Mouse (Mus musculus): Measurements from ENCODE around the gene Stard3. TPM values are rescaled to one million over a fixed set of nuclear protein-coding genes. Genes with fewer than 3 reads are reported as not detected.

Stard3 gene
- polyA plus RNA-seq (2016; fragmentation: Nextera tagmentation; extraction: Ambion mirVana), result 54.5 and 55.6 TPM in 2 replicates

DNA sequence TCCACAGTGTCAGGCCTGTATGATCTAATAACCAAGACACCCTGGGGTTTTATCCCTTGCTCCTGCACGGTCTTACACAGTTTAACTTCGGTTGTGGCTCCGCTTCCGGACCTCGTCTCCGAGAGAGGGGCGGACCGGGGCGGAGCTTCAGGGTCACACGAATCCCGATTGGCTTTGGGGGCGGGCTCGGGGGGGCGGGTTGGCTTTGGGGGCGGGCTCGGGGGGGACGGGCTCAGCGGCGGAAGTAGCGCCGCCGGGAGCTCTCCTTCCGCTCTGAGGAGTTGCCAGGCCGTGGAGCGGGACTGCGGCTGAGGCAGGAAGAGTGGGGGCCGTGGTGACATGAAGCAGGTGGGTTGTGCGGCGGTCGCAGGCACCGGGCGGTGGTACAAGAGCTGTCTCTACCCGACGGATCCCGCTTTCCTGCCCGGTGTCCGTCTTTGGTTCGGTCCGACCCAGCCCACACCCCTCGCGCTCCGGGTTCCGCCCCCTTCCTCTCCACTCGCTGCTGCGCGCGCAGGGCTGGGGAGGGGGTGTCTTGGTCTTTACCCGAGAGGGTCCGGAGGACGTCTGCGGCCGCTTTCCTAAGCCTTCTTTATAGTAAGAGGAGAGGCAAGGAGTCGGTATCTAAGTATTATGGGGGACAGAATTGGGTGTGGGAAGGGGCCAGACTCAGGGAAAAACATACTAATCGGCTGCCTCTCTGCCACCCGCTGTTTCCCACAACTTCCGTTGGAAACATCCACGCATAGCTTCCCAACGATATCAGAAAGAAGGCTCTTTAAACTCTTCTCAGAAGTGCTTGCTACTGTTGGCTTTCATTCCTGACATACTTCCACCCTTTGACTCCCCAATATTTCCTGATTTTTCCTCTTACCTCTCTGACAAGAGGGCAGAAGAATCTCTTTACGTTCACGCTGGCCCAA is at the start of gene Stard3:
Gene Stard3 (plus strand): TSS at position 208 of the 923 bp plus-strand sequence.
- WGBS, result under 1% methylated on average over 59 of the region's 60 CpGs
- Histone ChIP-seq H3K36me3 (no peaks in the 10 kb centered on the region), H3K27ac (replicated peaks) (peak within 1 kb of the TSS; percentile 92), H3K4me1 (peaks cover 71% of the 10 kb centered on the region), H3K9me3 (replicated peaks) (no peaks in the 10 kb centered on the region), H3K27me3 (ENCODE audit: low read depth, poor library complexity, severe bottlenecking) (peaks cover 38% of the 10 kb centered on the region), H3K4me3 (peak within 1 kb of the TSS; percentile 87)
- DNase-seq (ENCODE audit: low spot score), result peak; percentile 92

DNA sequence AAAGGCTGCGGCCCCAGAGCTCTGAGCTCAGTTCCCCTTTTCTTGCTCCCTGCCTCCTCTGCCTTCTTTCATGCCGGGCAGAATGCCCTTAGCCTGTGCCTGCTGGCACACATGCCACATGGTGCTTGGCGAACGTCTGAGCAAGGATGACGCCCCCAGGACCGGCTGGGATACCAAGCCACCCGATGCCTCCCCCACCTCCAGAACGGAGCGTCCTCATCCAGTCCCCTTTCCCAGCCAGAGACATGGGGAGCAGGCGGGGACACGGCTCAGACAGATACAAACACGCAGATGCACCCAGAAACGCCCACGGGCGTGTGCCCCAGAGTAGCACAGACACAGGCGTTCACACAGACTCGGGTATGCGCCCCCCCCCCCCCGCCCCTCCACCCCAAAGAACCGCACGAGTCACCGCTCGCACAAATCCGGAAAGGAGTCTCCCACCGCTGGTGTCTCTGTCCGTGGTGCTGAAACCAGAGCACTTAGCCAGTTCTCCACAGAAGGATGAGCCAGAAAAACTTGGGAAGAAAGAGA is 44.3 kb upstream of the Stard3 start:
- Histone ChIP-seq H3K4me3 (no peak overlapping the region), H3K9me3 (replicated peaks) (no peaks in the 10 kb centered on the region), H3K27ac (replicated peaks) (no peak overlapping the region), H3K27me3 (ENCODE audit: low read depth, poor library complexity, severe bottlenecking) (peaks cover 92% of the 10 kb centered on the region), H3K4me1 (peaks cover 5% of the 10 kb centered on the region), H3K36me3 (no peaks in the 10 kb centered on the region)
- DNase-seq (ENCODE audit: low spot score), result peak; percentile 74
- 1% methylated on average over 26 of the region's 26 CpGs for WGBS

DNA sequence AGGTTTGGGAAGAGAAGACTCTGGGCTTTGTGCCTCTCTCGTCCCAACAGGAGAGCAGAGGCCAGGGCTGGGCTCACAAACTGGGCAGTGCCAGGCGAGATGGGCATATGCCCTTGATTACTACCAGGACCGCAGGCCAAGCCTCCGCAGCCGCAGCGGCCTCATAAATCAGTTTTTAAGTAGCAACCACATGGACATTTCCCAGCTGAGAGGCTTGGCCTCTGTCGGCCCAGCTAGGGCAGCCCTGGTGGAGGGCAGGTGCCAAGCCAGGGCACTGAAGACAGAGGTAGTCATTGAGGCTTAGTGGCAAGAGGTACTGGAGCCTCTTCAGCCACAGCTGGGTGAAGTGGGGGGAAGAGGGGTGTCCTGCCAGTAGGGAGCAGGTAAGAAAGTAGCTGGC is 40.7 kb upstream of the Stard3 start:
- Histone ChIP-seq H3K27ac (replicated peaks) (no peak overlapping the region), H3K36me3 (no peaks in the 10 kb centered on the region), H3K4me1 (peaks cover 8% of the 10 kb centered on the region), H3K4me3 (no peak overlapping the region), H3K9me3 (replicated peaks) (no peaks in the 10 kb centered on the region), H3K27me3 (ENCODE audit: low read depth, poor library complexity, severe bottlenecking) (peaks cover 100% of the 10 kb centered on the region)
- WGBS, result 5% methylated on average over 7 of the region's 7 CpGs
- DNase-seq (ENCODE audit: low spot score), result no peak

DNA sequence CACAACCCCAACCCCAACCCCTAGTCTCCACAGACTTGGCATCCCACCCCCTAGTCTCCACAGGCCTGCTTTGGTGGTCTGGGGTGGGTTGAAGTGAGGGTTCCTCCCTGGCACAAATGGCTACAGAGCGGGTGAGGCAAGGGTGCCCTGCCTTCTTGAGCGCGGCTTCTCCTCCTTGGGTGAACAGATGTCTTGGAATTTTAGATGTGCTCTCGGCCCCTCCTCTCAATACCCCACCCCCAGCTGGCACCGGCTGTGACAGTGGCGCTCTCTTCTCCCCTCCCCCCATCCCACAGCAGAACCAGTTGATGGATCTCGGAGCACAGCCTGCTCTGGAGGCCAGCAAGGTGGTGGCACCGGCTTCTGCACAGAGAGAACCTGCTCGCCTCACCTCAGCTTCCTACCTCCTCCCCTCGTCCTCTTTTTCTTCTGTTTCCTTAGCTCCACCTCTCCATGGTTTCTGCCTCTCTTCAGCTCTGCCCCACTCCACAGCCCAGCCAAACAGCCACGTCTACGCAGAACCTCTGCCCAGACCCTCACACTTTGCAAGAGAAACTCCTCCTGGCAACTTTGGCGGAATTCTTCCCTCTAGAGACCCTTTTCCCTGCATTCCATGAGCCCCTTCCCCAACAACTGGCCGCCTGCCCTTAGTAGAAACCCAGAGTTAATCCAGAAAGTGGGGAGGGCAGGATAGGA is 39.6 kb upstream of the Stard3 start:
- no peak for DNase-seq (ENCODE audit: low spot score)

DNA sequence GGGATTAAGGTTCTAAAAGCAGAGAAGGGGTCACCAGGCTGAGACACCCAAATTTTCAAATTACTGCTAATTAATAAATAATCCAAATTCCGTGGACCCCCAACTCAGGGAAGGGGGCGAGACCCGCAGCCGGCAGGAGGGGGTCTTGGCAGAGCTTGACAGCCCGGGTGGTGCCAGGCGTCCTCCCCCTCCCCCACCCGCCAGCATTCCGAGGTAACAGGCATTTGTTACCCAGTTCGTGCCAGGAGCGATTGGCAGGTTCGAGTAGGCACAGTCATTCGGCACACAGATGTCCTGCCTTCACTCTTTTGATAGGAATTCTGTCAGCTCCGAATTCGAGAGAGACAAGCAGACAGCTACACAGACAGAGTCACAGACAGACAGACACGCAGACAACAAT is 39.0 kb upstream of the Stard3 start:
- no peak for DNase-seq (ENCODE audit: low spot score)

More for the DNA sequence above, 39.6 kb upstream of the Stard3 start:
- Histone ChIP-seq H3K9me3 (replicated peaks) (no peaks in the 10 kb centered on the region), H3K27ac (replicated peaks) (no peak overlapping the region), H3K36me3 (no peaks in the 10 kb centered on the region), H3K4me1 (peaks cover 8% of the 10 kb centered on the region), H3K27me3 (ENCODE audit: low read depth, poor library complexity, severe bottlenecking) (peaks cover 100% of the 10 kb centered on the region), H3K4me3 (no peak overlapping the region)
- under 1% methylated on average over 14 of the region's 14 CpGs for WGBS

DNA sequence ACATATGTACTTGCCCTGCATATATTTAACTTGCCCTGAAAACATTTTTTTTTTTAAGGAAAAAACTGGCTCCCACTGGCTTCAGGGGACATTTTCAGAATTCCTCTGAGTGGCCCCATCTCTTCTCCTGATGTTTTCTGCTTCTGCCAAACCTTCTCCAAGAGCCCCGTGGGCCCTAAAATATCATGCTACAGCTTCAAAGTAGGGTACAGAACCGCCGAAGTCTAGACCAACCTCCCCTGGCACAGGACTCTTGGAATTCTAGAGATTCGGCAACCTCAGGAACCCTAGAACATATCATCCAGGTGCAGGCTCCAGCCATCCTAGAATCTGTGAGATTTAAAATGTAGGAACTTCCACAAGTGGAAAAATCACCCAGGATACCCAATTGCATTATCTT is 38.6 kb upstream of the Stard3 start:
- 0 out of 2 replicates have a peak, but pooled peaks cover 4% of the 10 kb centered on the region for H3K4me1 ChIP-seq
- H3K9me3 ChIP-seq (replicated peaks), result no peaks in the 10 kb centered on the region
- no peaks in the 10 kb centered on the region for H3K36me3 ChIP-seq
- no peak overlapping the region for H3K27ac ChIP-seq (replicated peaks)
- H3K27me3 ChIP-seq (ENCODE audit: low read depth, poor library complexity, severe bottlenecking), result peaks cover 100% of the 10 kb centered on the region
- DNase-seq (ENCODE audit: low spot score), result no peak
- WGBS, result 13% methylated on average over 4 of the region's 4 CpGs
- no peak overlapping the region for H3K4me3 ChIP-seq

More for the DNA sequence above, 39.0 kb upstream of the Stard3 start:
- Histone ChIP-seq H3K36me3 (no peaks in the 10 kb centered on the region), H3K27ac (replicated peaks) (no peak overlapping the region), H3K27me3 (ENCODE audit: low read depth, poor library complexity, severe bottlenecking) (peaks cover 100% of the 10 kb centered on the region), H3K9me3 (replicated peaks) (no peaks in the 10 kb centered on the region), H3K4me1 (0 out of 2 replicates have a peak, but pooled peaks cover 4% of the 10 kb centered on the region), H3K4me3 (no peak overlapping the region)
- WGBS, result 3% methylated on average over 15 of the region's 15 CpGs

DNA sequence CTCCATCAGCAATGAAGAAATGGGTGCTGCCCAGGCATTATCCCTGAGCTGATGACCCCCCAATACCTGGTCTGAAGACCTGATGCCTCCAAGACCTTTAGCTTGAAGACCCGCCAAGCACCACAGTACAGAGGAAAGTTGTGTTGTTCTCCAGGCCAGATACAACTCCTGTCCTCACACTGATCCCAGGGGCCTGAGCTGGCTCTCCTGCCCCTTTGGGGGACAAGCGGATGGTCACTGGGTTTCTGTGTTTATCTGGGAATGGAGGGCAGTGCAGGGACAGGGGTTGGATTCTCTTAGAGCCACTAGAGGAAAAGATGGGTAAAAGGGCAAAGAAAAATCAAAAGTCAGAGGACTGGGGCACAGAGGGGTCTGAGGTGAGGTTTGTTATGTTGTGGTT is 38.2 kb upstream of the Stard3 start:
- no peaks in the 10 kb centered on the region for H3K36me3 ChIP-seq
- no peak overlapping the region for H3K4me3 ChIP-seq
- DNase-seq (ENCODE audit: low spot score), result peak; percentile 26
- no peak overlapping the region for H3K27ac ChIP-seq (replicated peaks)
- peaks cover 100% of the 10 kb centered on the region for H3K27me3 ChIP-seq (ENCODE audit: low read depth, poor library complexity, severe bottlenecking)
- 0 out of 2 replicates have a peak, but pooled peaks cover 4% of the 10 kb centered on the region for H3K4me1 ChIP-seq
- H3K9me3 ChIP-seq (replicated peaks), result no peaks in the 10 kb centered on the region
- 1% methylated on average over 2 of the region's 2 CpGs for WGBS

DNA sequence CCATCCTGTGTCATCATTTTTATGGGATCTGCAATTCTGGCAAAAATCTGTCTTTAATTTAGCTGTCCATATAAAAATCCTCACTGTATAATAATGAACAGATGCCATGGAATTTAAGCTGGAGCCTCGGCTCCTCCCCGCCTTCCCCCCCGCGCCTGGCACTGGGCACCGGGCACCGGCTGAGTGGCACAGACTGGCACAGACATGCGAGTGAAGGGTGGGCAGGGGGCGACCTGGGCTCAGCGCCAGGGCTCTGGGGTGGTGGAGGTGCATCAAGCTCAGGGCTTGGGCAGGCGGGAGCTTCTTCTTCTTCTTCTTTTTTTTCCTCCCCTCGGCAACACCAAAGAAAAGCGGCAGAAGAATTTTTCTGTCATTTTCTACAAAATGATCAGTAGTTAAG is 37.8 kb upstream of the Stard3 start:
- Histone ChIP-seq H3K9me3 (replicated peaks) (no peaks in the 10 kb centered on the region), H3K27me3 (ENCODE audit: low read depth, poor library complexity, severe bottlenecking) (peaks cover 100% of the 10 kb centered on the region), H3K36me3 (no peaks in the 10 kb centered on the region), H3K4me3 (no peak overlapping the region), H3K4me1 (0 out of 2 replicates have a peak, but pooled peaks cover 4% of the 10 kb centered on the region), H3K27ac (replicated peaks) (no peak overlapping the region)
- DNase-seq (ENCODE audit: low spot score), result no peak
- 8% methylated on average over 12 of the region's 12 CpGs for WGBS

DNA sequence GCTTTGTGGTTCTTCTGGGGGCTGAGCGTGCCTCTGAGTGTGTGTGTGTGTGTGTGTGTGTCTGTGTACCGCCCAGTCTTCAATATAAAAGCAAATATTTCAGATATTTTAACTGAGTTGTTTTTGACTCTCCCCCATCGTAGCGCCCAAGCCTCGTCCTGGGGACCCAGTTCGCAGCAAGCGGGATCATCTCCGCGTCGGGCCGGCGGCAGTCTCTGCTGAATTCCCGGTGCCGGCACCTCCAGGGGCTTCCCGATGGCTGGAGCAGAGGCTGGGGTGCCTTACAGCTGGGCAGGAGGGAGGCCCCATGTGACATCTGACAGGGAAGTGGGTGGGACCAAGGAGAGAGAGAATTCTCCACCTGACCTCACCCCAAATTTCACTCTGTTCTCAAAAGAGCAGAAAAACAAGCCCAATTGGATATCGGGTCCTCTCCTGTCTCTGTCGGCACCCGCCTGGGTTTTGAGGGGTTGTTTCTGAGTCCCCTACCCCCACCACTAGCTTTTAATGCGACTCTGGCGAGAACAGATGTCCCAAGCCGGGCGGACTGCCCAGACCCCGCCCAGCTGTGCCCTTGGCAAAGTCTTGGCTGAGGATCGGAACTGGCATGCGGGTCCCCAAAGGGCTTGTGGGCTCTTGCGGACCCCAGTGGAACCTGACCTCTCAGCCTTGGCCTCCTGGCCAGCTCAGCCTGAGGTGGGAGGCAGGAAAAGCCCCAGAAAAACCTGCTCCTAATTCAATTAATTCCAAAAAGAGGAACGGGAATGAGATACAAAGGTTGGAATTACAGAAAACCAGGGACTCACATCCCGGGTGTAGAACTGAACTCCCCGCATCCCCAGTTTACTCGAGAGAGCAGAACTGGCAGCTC is 37.1 kb upstream of the Stard3 start:
- H3K36me3 ChIP-seq, result no peaks in the 10 kb centered on the region
- peaks cover 100% of the 10 kb centered on the region for H3K27me3 ChIP-seq (ENCODE audit: low read depth, poor library complexity, severe bottlenecking)
- H3K27ac ChIP-seq (replicated peaks), result no peak overlapping the region
- 0 out of 2 replicates have a peak, but pooled peaks cover 4% of the 10 kb centered on the region for H3K4me1 ChIP-seq
- H3K4me3 ChIP-seq, result no peak overlapping the region
- WGBS, result under 1% methylated on average over 30 of the region's 30 CpGs
- peak; percentile 31 for DNase-seq (ENCODE audit: low spot score)
- no peaks in the 10 kb centered on the region for H3K9me3 ChIP-seq (replicated peaks)

DNA sequence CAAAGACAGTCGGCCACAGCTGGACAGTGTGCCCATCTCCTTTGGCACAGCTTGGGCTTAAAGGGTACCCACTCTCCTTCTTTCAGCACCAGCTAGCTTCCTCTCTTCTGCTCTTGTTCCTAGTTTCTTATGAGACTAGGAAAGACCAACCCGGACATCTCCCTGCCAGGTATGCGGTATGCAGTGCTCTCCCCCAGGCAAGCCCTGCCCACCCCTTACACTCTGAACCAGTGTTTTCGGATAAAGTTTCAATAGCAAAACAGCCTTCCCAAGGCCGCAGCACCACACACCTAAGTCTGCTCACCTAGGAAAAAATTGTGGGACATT is 36.5 kb upstream of the Stard3 start:
- H3K27ac ChIP-seq (replicated peaks), result no peak overlapping the region

DNA sequence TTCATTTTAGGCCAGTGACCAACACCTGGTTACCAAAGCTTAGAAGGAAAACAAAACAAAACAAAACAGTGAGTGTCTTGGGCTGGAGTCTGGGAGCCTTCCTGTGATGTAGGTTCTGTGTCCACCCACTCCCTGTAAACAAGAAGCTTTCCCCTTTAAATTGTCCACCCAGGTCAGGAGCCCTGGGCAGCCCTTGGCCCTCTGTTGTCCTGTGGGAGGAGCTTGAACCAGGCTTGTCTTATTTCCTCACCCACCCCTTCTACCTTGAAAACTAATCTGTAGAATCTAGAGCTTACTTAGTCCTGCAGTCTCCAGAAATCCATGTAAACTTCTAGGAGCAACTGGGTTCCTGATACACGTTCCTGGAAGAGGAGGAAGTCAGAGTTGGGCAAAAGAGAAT is 36.0 kb upstream of the Stard3 start:
- Histone ChIP-seq H3K4me3 (no peak overlapping the region), H3K36me3 (no peaks in the 10 kb centered on the region), H3K27ac (replicated peaks) (no peak overlapping the region), H3K27me3 (ENCODE audit: low read depth, poor library complexity, severe bottlenecking) (peaks cover 100% of the 10 kb centered on the region), H3K4me1 (peaks cover 10% of the 10 kb centered on the region), H3K9me3 (replicated peaks) (no peaks in the 10 kb centered on the region)
- WGBS, result 3% methylated on average over 1 of the region's 1 CpGs
- no peak for DNase-seq (ENCODE audit: low spot score)

More for the DNA sequence above, 36.5 kb upstream of the Stard3 start:
- H3K27me3 ChIP-seq (ENCODE audit: low read depth, poor library complexity, severe bottlenecking), result peaks cover 100% of the 10 kb centered on the region
- no peaks in the 10 kb centered on the region for H3K36me3 ChIP-seq
- WGBS, result 6% methylated on average over 5 of the region's 5 CpGs
- H3K4me3 ChIP-seq, result no peak overlapping the region
- DNase-seq (ENCODE audit: low spot score), result no peak
- H3K4me1 ChIP-seq, result 0 out of 2 replicates have a peak, but pooled peaks cover 5% of the 10 kb centered on the region
- H3K9me3 ChIP-seq (replicated peaks), result no peaks in the 10 kb centered on the region

Data from midbrain, embryonic 10.5 days (tissue).